Mouse (Mus musculus) heart, adult 2 months (tissue): Measurements from ENCODE around the gene Gm20716. TPM values are rescaled to one million over a fixed set of nuclear protein-coding genes. Genes with fewer than 3 reads are reported as not detected.
A peak's percentile ranks its signal among the peaks of the same experiment; 100 is the strongest.

Experiments used
- DNase-seq, 2 experiments: peaks; one replicate each; pipeline ENCODE4 v3.0.0; 2021
- H3K27ac ChIP-seq: fragments of 200-600 bp; 2 replicates; pipeline ENCODE4 v1.8.1; 2022
- H3K27me3 ChIP-seq: fragments of 200-500 bp; 2 replicates; pipeline ENCODE4 v1.6.1; 2012; ENCODE audit warnings: mild to moderate bottlenecking, low read length, inconsistent platforms, mixed read lengths; ENCODE audit not compliant: control insufficient read depth, insufficient read depth
- H3K36me3 ChIP-seq: fragments of 200-500 bp; 2 replicates; pipeline ENCODE4 v1.6.1; 2012; ENCODE audit warnings: low read length, inconsistent platforms; ENCODE audit not compliant: control insufficient read depth, insufficient read depth
- H3K4me1 ChIP-seq: fragments of 200-500 bp; 2 replicates; pipeline ENCODE4 v1.6.1; 2011; ENCODE audit warnings: low read length; ENCODE audit not compliant: control insufficient read depth, insufficient read depth
- H3K4me3 ChIP-seq: fragments of 200-600 bp; 2 replicates; pipeline ENCODE4 v1.8.1; 2022
- H3K79me2 ChIP-seq: fragments of 200-500 bp; replicated peaks from 2 replicates; pipeline ENCODE4 v1.6.1; 2012; ENCODE audit warnings: mild to moderate bottlenecking, inconsistent platforms, low read length, moderate library complexity, mixed read lengths; ENCODE audit not compliant: control insufficient read depth, insufficient read depth
- H3K9ac ChIP-seq: fragments of 200-500 bp; 2 replicates; pipeline ENCODE4 v1.6.1; 2012; ENCODE audit warnings: low read depth, mild to moderate bottlenecking, control low read depth, inconsistent platforms, low read length, mixed read lengths
- CTCF ChIP-seq: fragments of 200-600 bp; IDR thresholded peaks from 2 replicates; pipeline ENCODE4 v1.8.1; 2022; ENCODE audit warnings: antibody characterized with exemption, mild to moderate bottlenecking, moderate library complexity
- EP300 ChIP-seq: fragments of 200-500 bp; IDR thresholded peaks from 2 replicates; pipeline ENCODE4 v1.6.1; 2011; ENCODE audit warnings: low read depth, low read length, control low read depth; ENCODE audit not compliant: insufficient read depth
- POLR2A ChIP-seq: fragments of 200-500 bp; IDR thresholded peaks from 2 replicates; pipeline ENCODE4 v1.6.1; 2011; ENCODE audit warnings: mild to moderate bottlenecking, low read depth, low read length, control low read depth; ENCODE audit not compliant: insufficient read depth
- WGBS: fragments of 180-500 bp; shearing (Covaris S2); methylation state at CpG from one replicate; pipeline ENCODE4 v1.1.7; 2018; 5-methylcytosine and 5-hydroxymethylcytosine counted together
- intact Hi-C: fragments of 180-260 bp; cut with DNase I; formaldehyde crosslinking; loops from one replicate; pipeline ENCODE4 v1.15.1; 2025
- polyA plus RNA-seq: library from polyadenylated mRNA; depleted of rRNA; stranded (reverse); fragments of >200 nt; gene quantifications from 2 replicates; pipeline ENCODE4 v1.2.3, GENCODE M21; 2012
- total RNA-seq, 2 experiments: library from RNA; stranded (reverse); gene quantifications; 2 replicates each; pipeline ENCODE4 v1.2.3; 2021

Gm20716 gene
- total and polyA plus RNA-seq, 3 experiments, result 4.4 to 14.7 (median 11.5) TPM

DNA sequence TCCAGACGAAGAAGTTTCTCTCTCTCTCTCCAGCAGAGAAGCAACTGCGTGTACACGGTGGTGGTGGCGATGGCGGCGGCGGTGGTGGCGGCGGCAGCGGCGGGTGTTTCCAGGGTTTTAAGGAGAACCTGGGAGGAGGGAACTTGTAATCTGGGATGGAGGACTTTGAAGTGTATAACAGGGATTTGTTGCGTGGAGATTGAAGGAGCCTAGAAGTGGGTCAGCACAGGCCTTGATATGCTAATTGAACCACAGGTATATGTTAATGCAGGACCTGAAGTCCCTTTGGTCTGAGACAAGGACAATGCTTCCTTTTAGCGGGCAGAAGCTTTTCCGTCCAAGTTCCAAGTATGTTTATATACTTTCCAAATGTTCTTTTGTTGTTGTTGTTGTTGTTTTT, 73.8 kb downstream of the Gm20716 start:
- no peaks in the 10 kb centered on the region; the same call in 1 of the 2 replicates for H3K27me3 ChIP-seq
- H3K9ac ChIP-seq, result no peak overlapping the region
- intact Hi-C loops, result no loop called here
- no peak overlapping the region for H3K27ac ChIP-seq
- H3K4me3 ChIP-seq, result no peak overlapping the region
- no peak for TF ChIP-seq CTCF
- no peak for TF ChIP-seq POLR2A
- TF ChIP-seq EP300, result no peak
- no peaks in the 10 kb centered on the region for H3K4me1 ChIP-seq
- no peaks in the 10 kb centered on the region for H3K79me2 ChIP-seq
- H3K36me3 ChIP-seq, result no peaks in the 10 kb centered on the region
- WGBS, result 84% methylated on average over 14 of the region's 14 CpGs
- DNase-seq, result no peak

DNA sequence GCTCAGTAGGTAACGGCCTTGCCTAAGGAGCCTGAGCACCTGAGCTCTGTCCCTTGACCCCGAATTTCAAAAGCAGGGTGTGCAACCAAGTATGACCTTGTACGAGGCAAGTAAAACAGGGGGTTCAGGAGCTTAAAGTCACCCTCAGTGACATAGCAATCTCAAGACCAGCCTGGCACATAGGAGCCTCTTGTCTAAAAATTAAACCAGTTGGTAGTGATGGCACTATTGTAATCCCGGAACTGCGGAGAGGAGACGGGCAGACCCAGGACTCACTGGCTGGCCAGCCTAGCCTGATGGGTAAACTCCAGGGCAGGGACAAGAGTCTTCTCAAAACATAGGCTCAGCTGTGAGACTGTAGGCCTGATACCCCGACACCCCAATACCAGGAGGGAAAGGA, 74.5 kb downstream of the Gm20716 start:
- WGBS, result 98% methylated on average over 7 of the region's 7 CpGs
- DNase-seq, result no peak
- intact Hi-C loops, result no loop called here
- Histone ChIP-seq H3K4me3 (no peak overlapping the region), H3K27ac (no peak overlapping the region), H3K79me2 (no peaks in the 10 kb centered on the region), H3K27me3 (no peaks in the 10 kb centered on the region; the same call in 1 of the 2 replicates), H3K9ac (no peak overlapping the region), H3K36me3 (no peaks in the 10 kb centered on the region), H3K4me1 (no peaks in the 10 kb centered on the region)
- TF ChIP-seq EP300 (no peak), POLR2A (no peak), CTCF (no peak)

DNA sequence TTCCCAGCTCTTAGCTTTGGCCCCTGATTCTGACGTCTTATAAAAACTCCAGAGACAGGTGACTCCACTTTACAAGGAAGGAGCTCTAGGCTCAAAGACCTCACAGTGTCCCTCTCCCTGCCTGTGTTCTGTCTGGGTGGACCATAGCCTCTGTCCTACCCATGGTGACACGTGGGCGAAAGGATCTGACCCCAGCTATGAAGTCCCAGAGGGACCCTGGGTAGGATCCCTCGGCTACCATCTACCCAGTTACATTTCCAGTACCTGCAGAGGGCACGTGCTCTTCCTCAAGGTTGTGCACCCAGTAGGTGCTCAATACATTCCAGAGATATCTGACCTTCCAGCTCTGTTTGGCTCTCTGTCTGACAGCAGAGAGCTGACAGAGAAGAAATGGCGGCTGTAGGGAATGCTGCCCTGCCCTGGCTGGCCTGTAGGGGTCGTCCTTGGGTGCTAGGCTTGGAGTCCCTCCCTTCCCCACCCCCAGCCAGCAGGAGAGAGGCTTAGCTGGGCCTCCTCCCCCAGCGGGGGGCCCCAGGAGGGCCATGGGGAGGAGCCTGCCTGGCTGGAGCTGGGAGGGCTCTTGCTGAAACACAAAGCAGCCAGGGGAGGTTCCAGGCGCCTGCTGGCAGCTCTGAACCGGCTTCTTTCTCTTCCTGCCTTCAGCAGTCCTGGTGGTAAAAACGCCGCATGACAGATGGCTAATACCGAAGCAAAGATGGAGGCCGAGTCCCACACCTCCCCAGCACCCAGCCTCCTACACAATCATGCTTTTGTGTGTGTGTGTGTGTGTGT, 75.9 kb downstream of the Gm20716 start:
- WGBS, result 29% methylated on average over 14 of the region's 14 CpGs
- Histone ChIP-seq H3K79me2 (no peaks in the 10 kb centered on the region), H3K36me3 (no peaks in the 10 kb centered on the region), H3K27ac (no peak overlapping the region), H3K4me1 (no peaks in the 10 kb centered on the region), H3K4me3 (no peak overlapping the region), H3K27me3 (no peaks in the 10 kb centered on the region; the same call in 1 of the 2 replicates), H3K9ac (no peak overlapping the region)
- intact Hi-C loops, result no loop called here
- peak; percentile 52 to 73 for DNase-seq
- TF ChIP-seq CTCF (peak; percentile 63), EP300 (no peak)

DNA sequence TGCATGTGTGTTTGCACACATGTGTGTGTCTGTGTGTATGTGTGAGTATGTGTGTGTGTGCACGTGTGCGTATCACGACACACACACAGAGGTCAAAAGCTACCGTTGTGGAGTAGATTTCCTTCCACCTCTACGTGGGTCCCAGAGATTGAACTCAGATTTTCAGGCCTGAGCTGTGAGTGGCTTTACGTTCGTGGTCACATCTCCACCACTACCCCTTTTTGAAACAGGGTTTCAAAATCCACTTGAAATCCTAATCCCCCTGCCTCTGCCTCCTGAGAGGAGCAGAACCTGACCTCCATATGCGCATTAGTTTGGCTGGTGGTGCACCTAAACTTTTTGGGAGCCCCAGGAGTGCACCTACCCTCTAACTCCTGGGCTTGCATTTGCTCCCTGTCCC, 80.9 kb downstream of the Gm20716 start:
- Histone ChIP-seq H3K4me3 (no peak overlapping the region), H3K9ac (no peak overlapping the region), H3K36me3 (no peaks in the 10 kb centered on the region), H3K4me1 (no peaks in the 10 kb centered on the region), H3K27me3 (no peaks in the 10 kb centered on the region), H3K27ac (no peak overlapping the region), H3K79me2 (no peaks in the 10 kb centered on the region)
- no peak for TF ChIP-seq CTCF
- TF ChIP-seq POLR2A, result no peak
- TF ChIP-seq EP300, result no peak
- 91% methylated on average over 8 of the region's 8 CpGs for WGBS
- intact Hi-C loops, result no loop called here
- no peak for DNase-seq

DNA sequence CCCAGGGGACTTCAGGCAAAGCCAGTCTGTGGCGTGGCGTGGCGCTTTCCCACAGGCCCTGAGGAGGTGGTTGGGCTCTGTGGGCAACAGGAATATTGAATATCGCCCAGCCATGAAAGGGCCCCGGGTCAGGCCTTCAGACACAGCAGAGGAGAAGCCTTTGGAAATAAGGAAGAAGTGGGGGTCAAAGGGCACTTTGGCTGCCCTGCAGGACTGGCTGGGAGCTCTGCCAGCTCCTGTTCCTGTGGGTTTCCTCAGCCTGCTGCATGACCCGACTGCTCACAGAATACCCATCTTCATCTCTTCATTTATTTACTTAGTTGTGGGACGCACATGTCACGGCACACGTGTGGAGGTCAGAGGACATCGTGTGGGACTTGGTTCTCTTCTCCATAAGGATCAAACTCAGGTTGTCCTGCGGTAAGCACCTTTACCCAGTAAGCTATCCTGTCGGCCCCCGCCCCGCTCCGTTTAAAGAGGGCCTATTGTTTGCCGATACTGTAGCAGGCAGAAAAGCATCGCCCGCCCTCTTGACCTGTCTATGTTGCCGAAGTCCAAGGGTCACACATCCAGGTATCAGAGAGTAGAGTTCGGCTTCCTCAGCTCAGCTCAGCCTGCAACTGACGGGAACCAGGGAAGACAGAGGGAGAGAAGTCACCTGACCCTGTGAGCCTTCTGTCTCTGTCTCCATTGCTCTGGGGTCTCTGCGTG, 82.3 kb downstream of the Gm20716 start:
- no peak for DNase-seq
- Histone ChIP-seq H3K4me3 (no peak overlapping the region), H3K79me2 (no peaks in the 10 kb centered on the region), H3K4me1 (no peaks in the 10 kb centered on the region), H3K9ac (no peak overlapping the region), H3K36me3 (no peaks in the 10 kb centered on the region), H3K27ac (no peak overlapping the region), H3K27me3 (no peaks in the 10 kb centered on the region)
- intact Hi-C loops, result no loop called here
- WGBS, result 59% methylated on average over 22 of the region's 22 CpGs
- TF ChIP-seq EP300, result no peak
- no peak for TF ChIP-seq POLR2A
- no peak for TF ChIP-seq CTCF

DNA sequence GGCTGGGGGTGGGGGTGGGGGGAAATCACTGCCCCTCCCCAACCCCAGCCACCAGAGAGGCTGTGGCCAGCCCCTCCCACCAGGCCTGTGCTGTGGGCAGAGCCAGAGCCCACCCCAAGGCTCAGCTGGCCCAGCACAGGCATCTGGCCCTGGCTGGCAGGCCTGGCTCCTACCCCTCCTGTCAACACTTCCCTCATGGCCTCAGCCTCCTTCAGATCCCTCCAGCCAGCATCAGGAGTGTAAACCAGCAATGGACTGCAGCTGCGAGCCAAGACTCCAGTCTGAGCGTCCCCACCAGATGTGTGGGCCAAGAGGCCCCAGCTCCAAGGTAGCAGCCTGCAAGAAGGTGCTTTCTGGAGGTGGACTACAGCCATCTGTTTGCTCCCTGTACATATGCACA, 84.7 kb downstream of the Gm20716 start:
- no peaks in the 10 kb centered on the region for H3K4me1 ChIP-seq
- H3K27me3 ChIP-seq, result no peaks in the 10 kb centered on the region
- no peaks in the 10 kb centered on the region for H3K79me2 ChIP-seq
- 48% methylated on average over 2 of the region's 2 CpGs for WGBS
- peak in 1 of 2 experiments; percentile 22 for DNase-seq
- no peak overlapping the region for H3K4me3 ChIP-seq
- no peak overlapping the region for H3K9ac ChIP-seq
- intact Hi-C loops, result no loop called here
- H3K27ac ChIP-seq, result no peak overlapping the region
- H3K36me3 ChIP-seq, result no peaks in the 10 kb centered on the region
- TF ChIP-seq CTCF (no peak), POLR2A (no peak), EP300 (no peak)
